Mouse (Mus musculus) CD4-positive helper T cell, adult 2 months (primary cell): ENCODE measurements at regions not wholly inside any gene's neighbourhood (a gene's known extent, or its start where the extent isn't known, plus 50 kb on each side); places are given as distances from the start of the nearest gene placed in this dataset.

Source experiments
- DNase-seq: peaks from one replicate; pipeline ENCODE4 v3.0.0-alpha.2; 2012; ENCODE audit warnings: low read depth, missing footprints, low spot score

DNA sequence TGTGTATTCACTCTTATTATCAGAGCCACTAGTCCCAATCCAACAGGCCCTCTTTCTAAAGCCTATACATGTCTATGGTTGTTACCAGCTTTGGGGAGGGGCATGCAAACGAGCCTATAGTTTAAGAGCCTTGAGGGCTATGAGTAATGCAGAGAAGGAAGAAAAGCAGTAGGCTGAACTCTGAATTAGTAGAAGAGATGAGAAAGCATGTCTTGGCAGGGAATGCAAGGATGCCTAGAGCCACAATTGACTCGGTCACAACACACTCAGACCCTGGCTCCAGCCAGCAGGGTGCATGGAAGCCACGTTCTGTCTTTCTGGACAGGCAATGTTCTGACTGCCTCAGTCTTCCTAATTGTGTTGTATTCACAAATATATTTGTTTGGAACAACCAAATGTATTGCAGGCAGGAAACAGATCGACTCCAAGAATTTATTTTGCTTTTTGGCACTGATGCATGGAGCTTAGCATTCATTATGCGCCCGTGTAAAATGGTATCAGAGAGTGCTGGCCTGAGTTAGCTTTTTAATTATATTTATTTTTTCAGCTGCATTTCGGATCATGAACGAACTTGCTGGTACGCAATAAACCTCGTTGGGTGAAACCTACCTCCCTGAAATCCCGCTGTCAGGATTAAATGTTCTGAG lies 110.2 kb downstream of the Rybp start:
- no peak for DNase-seq

DNA sequence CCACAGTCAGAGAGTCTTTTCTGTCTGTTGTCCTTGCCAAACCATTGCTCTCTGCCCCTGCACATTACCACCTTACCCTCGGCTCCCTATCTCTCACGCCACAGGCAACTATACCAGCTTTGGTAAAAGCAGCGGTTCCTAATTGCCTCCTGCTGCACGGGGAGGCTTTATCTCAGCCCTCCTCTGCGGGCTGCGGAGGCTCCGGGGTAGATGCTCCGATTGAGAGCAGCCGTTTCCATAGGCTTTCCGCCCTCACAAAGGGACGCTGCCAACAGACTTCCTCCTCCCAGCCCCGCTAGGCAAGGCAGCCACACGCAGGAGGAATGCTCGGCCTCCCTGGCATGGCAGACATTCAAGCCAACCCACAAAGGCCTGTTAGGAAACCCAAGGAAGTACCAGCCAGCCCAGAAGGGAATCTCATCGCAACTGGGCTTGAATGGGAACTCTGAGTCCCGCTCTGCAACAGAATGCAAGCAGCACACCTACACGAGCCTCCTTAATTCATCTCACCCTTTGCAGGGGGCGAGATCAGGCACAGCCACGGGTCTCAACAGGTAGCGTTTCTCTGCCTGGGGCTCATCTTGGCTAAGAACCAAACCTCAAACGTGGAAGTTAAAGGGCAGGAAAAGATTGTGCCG lies 116.5 kb downstream of the Rybp start:
- no peak for DNase-seq

DNA sequence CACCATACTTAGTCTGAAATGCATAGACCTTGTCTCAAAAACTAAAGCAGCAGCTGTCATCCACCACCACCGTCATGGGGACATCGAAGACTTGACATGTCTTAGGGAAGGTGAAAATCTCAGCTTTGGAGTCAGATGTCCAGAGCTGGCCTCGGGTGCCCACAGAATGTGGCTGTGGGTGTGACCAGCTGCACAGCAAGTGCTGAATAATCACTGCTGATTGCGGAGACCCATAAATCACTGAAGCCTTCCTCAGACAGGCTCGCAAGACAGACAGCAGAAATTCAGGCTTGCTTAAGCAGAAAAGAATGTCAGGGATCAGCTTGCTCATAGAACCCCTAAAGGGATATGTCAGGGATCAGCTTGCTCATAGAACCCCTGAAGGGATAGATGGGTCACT lies 120.0 kb downstream of the Rybp start:
- no peak for DNase-seq

DNA sequence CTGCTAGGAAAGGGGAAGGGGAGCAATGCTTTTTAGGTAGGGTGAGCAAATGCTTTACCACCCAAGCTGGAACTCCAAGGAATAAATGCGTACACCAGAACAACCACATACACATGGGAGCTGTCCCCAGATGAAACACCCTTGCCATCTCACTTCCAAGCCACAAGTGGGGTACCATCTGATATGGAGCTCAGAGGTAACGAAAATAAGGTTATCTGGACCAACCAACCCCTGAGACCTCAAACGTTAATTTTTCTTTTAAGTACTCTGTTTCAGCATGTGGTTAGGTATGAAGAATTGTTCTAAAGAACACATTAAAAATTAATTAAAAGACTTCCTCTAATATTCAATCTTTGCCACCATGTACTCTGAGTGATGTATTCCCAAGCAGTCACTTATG lies 121.5 kb downstream of the Rybp start:
- no peak for DNase-seq

- no peak for DNase-seq
Measured at GRCm38 (mm10) chr6:100164162-100164561, 123.1 kb downstream of the Rybp start.

DNA sequence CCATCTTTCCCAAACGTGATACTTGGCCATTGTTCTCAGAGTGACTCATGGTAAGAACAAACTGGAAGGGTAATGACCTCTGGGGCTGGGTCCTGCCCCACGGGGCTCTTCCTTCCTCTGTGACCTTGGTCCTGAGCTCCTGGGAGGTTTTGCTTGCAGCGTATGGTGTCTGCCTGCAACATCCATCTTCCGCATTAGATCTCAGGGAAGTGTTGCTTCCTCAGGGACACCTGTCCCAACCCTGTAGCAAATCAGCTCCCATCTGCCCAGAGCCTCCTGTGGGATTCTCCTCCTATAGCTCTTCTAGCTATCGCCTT lies 123.5 kb downstream of the Rybp start:
- no peak for DNase-seq

- no peak for DNase-seq
Measured at GRCm38 (mm10) chr6:100162961-100163813, 124.1 kb downstream of the Rybp start.

- no peak for DNase-seq
Measured at GRCm38 (mm10) chr6:100160670-100161069, 126.6 kb downstream of the Rybp start.

DNA sequence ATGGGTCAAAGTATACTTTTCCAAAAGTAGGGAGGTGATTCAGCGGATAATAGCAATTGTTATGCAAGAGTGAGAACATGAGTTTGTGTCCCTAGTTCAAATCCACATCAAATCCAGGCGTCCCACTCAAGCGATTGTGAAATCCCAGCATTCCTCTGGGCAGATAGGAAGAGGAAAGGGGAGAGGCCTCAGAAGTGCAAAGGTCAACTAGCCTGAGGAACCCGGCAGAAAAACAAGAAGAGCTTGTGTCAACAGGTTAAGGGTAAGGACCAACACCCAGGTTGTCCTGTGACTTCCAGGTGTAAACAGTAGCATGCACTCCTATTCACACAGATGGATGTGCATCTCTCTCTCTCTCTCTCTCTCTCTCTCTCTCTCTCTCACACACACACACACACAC lies 127.5 kb downstream of the Rybp start:
- no peak for DNase-seq

- DNase-seq, result no peak
Measured at GRCm38 (mm10) chr6:100159246-100159645, 128.0 kb downstream of the Rybp start.

- DNase-seq, result no peak
Measured at GRCm38 (mm10) chr6:100157288-100157687, 130.0 kb downstream of the Rybp start.

GRCm38 (mm10) chr6:100156163-100156562 lies 131.1 kb downstream of the Rybp start:
- no peak for DNase-seq

GRCm38 (mm10) chr6:100155676-100156075 lies 131.6 kb downstream of the Rybp start:
- no peak for DNase-seq

GRCm38 (mm10) chr6:100151447-100151846 lies 135.8 kb downstream of the Rybp start:
- no peak for DNase-seq

DNA sequence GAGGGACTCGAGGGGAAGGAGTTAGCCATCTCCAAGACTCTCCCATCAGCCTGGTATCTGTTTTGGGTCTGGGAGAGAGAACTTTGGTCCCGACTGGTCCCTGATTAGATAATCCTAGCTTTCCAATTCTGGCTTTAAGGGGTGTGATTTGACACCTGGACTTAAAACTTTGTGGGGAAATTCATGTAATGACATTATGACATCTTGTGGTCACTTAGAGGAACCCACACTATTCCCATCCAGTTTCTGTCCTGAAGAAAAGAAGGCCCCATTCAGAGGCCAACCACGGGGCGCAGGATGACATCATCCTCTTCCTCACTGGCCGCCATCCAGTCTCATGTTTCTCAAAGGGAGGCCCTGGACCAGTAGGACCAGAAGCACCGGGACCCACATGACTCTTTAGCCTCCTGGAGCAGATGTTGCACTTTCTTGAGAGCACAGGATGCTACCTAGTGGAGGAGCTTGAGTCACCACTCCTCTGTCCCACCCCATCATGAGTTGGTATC lies 136.5 kb downstream of the Rybp start:
- no peak for DNase-seq

GRCm38 (mm10) chr6:100149458-100149852 lies 137.8 kb downstream of the Rybp start:
- no peak for DNase-seq

- DNase-seq, result no peak
Measured at GRCm38 (mm10) chr6:100148751-100149457, 138.4 kb downstream of the Rybp start.

DNA sequence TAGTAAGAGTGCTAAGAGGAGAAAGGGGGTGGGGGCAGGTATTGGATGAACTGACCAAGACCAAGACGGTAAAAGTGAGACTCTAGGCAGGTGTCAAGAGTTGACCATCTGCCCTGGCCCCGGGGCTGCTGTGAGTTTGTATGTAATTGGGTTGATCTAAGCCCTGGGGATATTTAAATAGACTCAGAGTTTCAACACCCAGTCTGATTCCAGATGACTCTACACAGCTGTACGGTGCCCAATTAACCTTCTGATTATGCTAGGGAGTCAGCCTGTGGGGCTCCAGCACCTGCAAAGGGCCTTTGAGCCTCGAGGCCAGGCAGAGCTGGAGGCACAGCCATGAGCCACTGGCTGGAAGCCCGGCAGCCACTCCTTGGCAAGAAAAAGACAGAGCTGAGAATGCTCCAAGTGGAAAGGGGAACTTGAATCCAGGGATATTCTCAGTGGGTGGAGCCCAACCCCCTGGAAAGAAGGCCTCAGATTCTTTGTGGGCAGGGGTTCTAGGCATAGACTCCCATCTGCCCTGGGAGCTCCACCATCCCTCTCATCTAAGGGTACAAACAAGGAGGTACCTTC lies 140.8 kb downstream of the Rybp start:
- DNase-seq, result no peak

DNA sequence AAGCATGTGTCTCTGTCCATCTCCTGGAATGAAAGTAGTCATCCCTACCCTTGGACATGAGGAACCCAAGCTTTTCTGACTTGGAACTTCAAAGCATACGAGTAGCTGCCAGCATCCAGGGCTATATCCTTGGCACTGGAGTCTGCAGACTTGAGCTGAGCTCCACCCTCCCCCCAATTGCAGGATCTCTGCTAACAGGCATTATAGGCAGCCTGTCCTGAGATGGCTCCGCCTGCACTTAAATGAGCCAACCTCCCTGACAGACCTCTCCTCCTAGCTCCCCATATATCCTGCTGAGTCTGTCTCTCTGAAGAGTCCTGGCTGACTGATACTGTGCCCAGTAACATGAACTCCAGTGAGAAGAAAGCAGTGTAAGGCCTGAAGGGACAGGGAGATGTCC lies 141.4 kb downstream of the Rybp start:
- no peak for DNase-seq

DNA sequence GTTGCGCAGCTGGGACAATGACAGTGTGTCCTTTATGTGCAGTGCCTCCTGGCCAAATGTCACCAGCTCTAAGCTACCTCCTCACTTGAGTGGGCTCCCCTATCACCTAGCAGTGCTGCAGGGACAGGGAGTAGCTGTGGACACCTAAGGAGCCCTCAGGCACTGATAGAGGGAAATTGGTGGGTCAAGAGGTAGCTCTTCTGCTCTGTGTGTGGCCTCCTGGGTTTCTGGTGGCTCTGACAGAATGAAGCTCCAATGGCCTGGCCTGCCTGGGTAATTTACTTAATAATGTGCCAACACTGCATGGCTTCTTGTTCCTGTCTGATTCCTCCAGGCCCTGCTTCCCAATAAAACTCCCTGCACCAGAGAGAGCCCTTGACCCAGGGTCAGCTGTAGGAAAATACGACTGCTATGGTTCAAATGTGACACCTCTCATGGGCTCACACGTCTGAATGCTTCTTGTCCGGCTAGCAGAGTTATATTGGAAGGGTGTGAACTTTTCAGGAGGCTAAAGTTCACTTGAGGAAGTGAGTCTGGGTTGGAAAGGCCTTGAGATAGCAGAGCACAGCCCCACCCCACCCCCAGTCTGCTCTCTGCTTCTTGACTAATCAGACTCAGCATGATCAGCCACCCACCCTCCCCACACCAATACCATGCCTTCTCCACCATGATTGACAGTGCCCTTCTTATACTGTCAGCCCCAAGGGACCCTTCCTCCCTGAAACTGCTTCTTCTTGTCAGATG lies 142.6 kb downstream of the Rybp start:
- no peak for DNase-seq
